Mouse (Mus musculus) hindbrain, postnatal 0 days (tissue): ENCODE measurements around the gene Agtpbp1. TPM values are rescaled to one million over a fixed set of nuclear protein-coding genes. Genes with fewer than 3 reads are reported as not detected.
A peak's percentile ranks its signal among the peaks of the same experiment; 100 is the strongest.

Experiments
- ATAC-seq: fragments of 200-750 bp; cut with Nextera tagmentation; 2 replicates; pipeline ENCODE4 v1.8.0; 2017; ENCODE audit warnings: mild to moderate bottlenecking, moderate TSS enrichment, moderate library complexity
- DNase-seq: peaks from one replicate; pipeline ENCODE4 v3.0.0-alpha.2; 2015; ENCODE audit warnings: low spot score
- H3K27ac ChIP-seq: fragments of 300-500 bp; sonication (generic); 2 replicates; pipeline ENCODE4 v1.5.1; 2014; ENCODE audit warnings: mild to moderate bottlenecking
- H3K27me3 ChIP-seq: fragments of 300-500 bp; sonication (generic); 2 replicates; pipeline ENCODE4 v1.6.1; 2014; ENCODE audit warnings: low read length, mixed read lengths; ENCODE audit not compliant: insufficient read depth
- H3K36me3 ChIP-seq: fragments of 300-500 bp; sonication (generic); 2 replicates; pipeline ENCODE4 v1.6.1; 2014; ENCODE audit warnings: low read length, mixed read lengths; ENCODE audit not compliant: insufficient read depth
- H3K4me1 ChIP-seq: fragments of 300-500 bp; sonication (generic); 2 replicates; pipeline ENCODE4 v1.6.1; 2014; ENCODE audit warnings: antibody characterized with exemption, low read length, mixed read lengths; ENCODE audit not compliant: insufficient read depth
- H3K4me2 ChIP-seq: fragments of 300-500 bp; sonication (generic); 2 replicates; pipeline ENCODE4 v1.6.1; 2014; ENCODE audit warnings: low read depth, mild to moderate bottlenecking, low read length, moderate library complexity, mixed read lengths
- H3K4me3 ChIP-seq: fragments of 300-500 bp; sonication (generic); 2 replicates; pipeline ENCODE4 v1.5.1; 2014; ENCODE audit warnings: low read length
- H3K9ac ChIP-seq: fragments of 300-500 bp; sonication (generic); replicated peaks from 2 replicates; pipeline ENCODE4 v1.6.1; 2014; ENCODE audit warnings: mild to moderate bottlenecking, low read length, moderate library complexity, mixed read lengths
- H3K9me3 ChIP-seq: fragments of 300-500 bp; sonication (generic); 2 replicates; pipeline ENCODE4 v1.6.1; 2016; ENCODE audit warnings: low read length, mixed read lengths
- CTCF ChIP-seq: IDR thresholded peaks from 2 replicates; pipeline ENCODE4 v1.5.1; 2016; ENCODE audit warnings: antibody characterized with exemption, control low read depth, low read depth
- WGBS: fragments of 180-500 bp; shearing (Covaris S2); extraction: QIAGEN DNeasy Blood & Tissue Kit; methylation state at CpG from one replicate; pipeline ENCODE4 v1.1.7; 2014; 5-methylcytosine and 5-hydroxymethylcytosine counted together
- polyA plus RNA-seq: library from polyadenylated mRNA; unstranded; fragments of >200 nt; fragmentation: Nextera tagmentation; extraction: Ambion mirVana; gene quantifications from 2 replicates; pipeline ENCODE4 v1.2.1, GENCODE M21; 2015
- total RNA-seq: library from RNA; depleted of rRNA; stranded (reverse); fragments of >200 nt; gene quantifications from 2 replicates; pipeline ENCODE4 v1.2.3, GENCODE M21; 2014; rRNA removed

Gene Agtpbp1
- total and polyA plus RNA-seq, 2 experiments from 2014 or later, result 65.6 to 128 TPM

DNA sequence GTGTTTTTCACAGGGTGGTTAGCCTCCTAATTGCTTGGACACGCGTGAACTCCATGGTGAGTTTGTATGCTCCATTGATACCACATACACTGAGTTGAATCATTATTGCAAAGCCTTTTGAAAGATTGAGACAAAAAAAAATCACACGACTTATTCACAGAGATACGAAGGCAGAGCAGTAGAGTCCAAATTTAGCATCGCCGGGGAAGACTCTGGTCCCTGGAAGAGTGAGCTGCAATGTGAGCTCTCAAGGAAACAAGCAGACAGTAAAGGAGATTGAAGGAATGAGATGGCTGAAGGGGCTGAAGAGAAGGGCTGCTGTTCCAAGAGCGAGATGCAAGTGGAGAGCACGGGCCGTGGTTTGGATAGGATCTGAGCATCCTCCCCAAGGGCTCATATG lies 171.1 kb downstream of the Agtpbp1 start:
- H3K27ac ChIP-seq, result no peak overlapping the region
- H3K36me3 ChIP-seq, result no peaks in the 10 kb centered on the region
- no peaks in the 10 kb centered on the region for H3K4me1 ChIP-seq
- no peak overlapping the region for H3K4me3 ChIP-seq
- H3K9ac ChIP-seq, result no peak overlapping the region
- DNase-seq (no peak), ATAC-seq (no peak)
- H3K4me2 ChIP-seq, result no peak overlapping the region
- 87% methylated on average over 9 of the region's 9 CpGs for WGBS
- TF ChIP-seq CTCF, result no peak
- H3K9me3 ChIP-seq, result no peaks in the 10 kb centered on the region
- H3K27me3 ChIP-seq, result no peaks in the 10 kb centered on the region

DNA sequence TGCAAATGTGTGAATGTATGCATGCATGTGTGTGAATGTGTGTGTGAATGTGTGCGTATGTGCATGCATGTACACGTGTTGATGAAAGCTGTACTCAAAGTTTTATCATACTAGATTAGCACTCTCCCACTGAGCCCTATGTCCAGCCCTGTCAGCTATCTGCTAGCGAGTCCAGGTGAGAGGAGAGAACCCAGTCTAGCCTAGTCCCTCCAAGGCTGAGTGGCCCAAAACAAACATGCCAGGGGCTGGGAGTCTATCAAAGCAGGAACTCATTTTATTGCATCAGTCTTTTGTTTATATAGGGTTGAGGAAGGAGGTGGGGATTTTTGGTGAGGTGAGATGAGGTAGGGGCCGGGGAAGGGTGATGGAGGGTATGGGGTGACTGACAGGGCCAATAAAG lies 172.4 kb downstream of the Agtpbp1 start:
- no peak for TF ChIP-seq CTCF
- Histone ChIP-seq H3K9ac (no peak overlapping the region), H3K27me3 (no peaks in the 10 kb centered on the region), H3K4me2 (no peak overlapping the region), H3K4me1 (no peaks in the 10 kb centered on the region), H3K36me3 (no peaks in the 10 kb centered on the region), H3K27ac (no peak overlapping the region), H3K9me3 (no peaks in the 10 kb centered on the region), H3K4me3 (no peak overlapping the region)
- ATAC-seq (no peak), DNase-seq (no peak)
- 92% methylated on average over 4 of the region's 4 CpGs for WGBS

DNA sequence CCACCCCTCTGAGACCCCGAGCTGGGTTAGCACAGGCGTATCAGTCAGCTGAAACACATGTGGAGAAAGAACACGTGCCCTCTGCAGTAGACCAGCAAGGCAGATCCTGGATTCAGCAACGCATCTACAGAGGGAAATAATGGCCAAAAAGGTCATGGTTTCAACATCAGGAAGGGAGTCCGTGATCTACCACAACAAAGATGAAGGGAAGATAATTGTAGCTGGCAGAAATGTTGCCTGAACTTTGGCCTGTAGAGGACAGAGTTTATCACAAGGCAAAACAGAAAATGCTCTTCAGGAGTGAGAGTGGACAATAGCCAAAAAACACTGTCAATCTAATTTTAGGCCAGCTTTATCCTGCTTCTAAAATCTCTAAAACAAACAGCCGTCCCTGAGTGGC lies 177.8 kb downstream of the Agtpbp1 start:
- 84% methylated on average over 6 of the region's 6 CpGs for WGBS
- ATAC-seq, result no peak
- TF ChIP-seq CTCF, result no peak
- no peaks in the 10 kb centered on the region for H3K9me3 ChIP-seq
- H3K36me3 ChIP-seq, result no peaks in the 10 kb centered on the region
- DNase-seq, result no peak
- no peaks in the 10 kb centered on the region for H3K27me3 ChIP-seq
- no peak overlapping the region for H3K4me2 ChIP-seq
- no peak overlapping the region for H3K4me3 ChIP-seq
- H3K27ac ChIP-seq, result no peak overlapping the region
- H3K4me1 ChIP-seq, result peaks cover 7% of the 10 kb centered on the region
- H3K9ac ChIP-seq, result no peak overlapping the region

DNA sequence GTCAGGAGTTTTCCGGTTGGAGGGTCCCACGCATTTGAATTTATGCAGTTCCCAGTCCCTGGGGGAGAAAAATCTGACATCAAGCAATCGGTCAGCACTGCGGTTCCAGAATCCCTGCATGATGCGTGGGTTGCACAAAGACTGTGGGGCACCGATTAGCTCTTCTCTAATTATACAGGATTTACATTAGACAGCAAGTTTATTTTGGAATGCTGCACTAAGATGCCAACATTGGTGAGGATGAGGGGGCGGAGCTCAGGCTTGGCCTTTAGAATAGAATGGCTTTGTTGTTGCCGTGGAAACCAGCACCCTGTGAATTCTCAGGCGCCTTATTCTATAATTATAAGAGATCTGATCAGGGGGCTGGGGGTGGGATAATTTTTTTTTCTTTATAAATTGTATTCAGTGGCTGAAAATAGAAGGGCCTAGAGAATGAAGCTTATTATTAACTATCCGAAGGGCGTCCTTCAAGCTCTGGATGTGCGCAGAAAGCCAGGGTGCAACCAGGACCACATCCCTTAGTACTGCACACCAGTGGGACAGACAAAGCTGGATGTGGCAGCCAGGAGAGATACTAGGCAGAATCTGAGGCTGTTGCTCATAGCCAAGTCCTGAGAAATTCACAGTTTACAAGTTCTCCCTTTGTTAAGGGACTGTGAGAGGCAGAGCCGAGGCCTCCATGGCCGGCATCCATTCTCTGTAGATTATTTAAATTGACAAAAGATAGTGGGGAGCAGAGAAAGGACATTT lies 182.8 kb downstream of the Agtpbp1 start:
- H3K4me2 ChIP-seq, result no peak overlapping the region
- ATAC-seq, result peak; percentile 88
- 20% methylated on average over 14 of the region's 14 CpGs for WGBS

DNA sequence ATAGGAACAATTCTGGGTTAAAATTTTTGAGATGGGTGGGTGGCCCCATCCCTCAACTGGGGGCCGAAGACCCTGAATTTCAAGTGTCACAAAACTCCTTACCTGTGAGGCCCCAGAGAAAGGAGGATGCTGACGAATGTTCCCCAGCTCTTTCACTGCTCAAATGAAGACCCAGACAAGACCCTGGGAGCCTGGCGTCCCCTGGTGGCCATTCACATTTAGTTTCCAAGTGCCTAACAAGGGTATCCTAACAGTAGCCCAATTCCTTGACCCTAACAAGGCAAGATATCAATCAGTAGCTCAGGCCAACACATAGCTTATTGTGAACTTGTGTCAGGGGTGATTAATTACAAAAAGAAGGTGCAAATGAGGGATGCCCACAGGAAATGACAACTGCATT lies 187.5 kb downstream of the Agtpbp1 start:
- Histone ChIP-seq H3K4me2 (no peak overlapping the region), H3K27ac (no peak overlapping the region), H3K36me3 (no peaks in the 10 kb centered on the region), H3K4me3 (no peak overlapping the region), H3K4me1 (peaks cover 7% of the 10 kb centered on the region), H3K27me3 (no peaks in the 10 kb centered on the region), H3K9ac (no peak overlapping the region), H3K9me3 (no peaks in the 10 kb centered on the region)
- DNase-seq (peak; percentile 60), ATAC-seq (no peak)
- peak; percentile 90 for TF ChIP-seq CTCF
- 34% methylated on average over 3 of the region's 3 CpGs for WGBS

More for the DNA sequence above, 182.8 kb downstream of the Agtpbp1 start:
- peak overlapping the region; percentile 51; the same call in 1 of the 2 replicates for H3K27ac ChIP-seq
- DNase-seq, result peak; percentile 81
- H3K4me3 ChIP-seq, result no peak overlapping the region
- H3K9me3 ChIP-seq, result no peaks in the 10 kb centered on the region
- no peaks in the 10 kb centered on the region for H3K36me3 ChIP-seq
- peaks cover 10% of the 10 kb centered on the region for H3K4me1 ChIP-seq
- H3K27me3 ChIP-seq, result no peaks in the 10 kb centered on the region
- H3K9ac ChIP-seq, result no peak overlapping the region
- TF ChIP-seq CTCF, result no peak

Other genes with a start within 250 kb of the Agtpbp1 start
- 98.5 and 99.9 TPM in 2 replicates for gene Naa35, start within 50 bp of the Agtpbp1 start, total RNA-seq
- 99.6 and 118 TPM in 2 replicates for gene Naa35, start within 50 bp of the Agtpbp1 start, polyA plus RNA-seq
- 16.8 and 17.9 TPM in 2 replicates for gene Golm1, start 90.6 kb upstream of the Agtpbp1 start, total RNA-seq
- 20.2 and 22.9 TPM in 2 replicates for gene Golm1, start 90.6 kb upstream of the Agtpbp1 start, polyA plus RNA-seq
- not detected in 2 replicates for gene 4921517D22Rik, start 108.9 kb upstream of the Agtpbp1 start, total RNA-seq
- not detected in 2 replicates for gene 4921517D22Rik, start 108.9 kb upstream of the Agtpbp1 start, polyA plus RNA-seq
- gene Spata31d1a, start 125.1 kb upstream of the Agtpbp1 start, total RNA-seq, result not detected in 2 replicates
- 0.09 and 0.16 TPM in 2 replicates for gene Spata31d1a, start 125.1 kb upstream of the Agtpbp1 start, polyA plus RNA-seq
- 0.21 TPM in 1 of 2 replicates, not detected in the other for gene Spata31d1b, start 127.1 kb upstream of the Agtpbp1 start, total RNA-seq
- not detected in 2 replicates for gene Spata31d1b, start 127.1 kb upstream of the Agtpbp1 start, polyA plus RNA-seq
- gene Spata31d1d, start 146.5 kb upstream of the Agtpbp1 start, total RNA-seq, result not detected in 2 replicates
- not detected in 2 replicates for gene Spata31d1d, start 146.5 kb upstream of the Agtpbp1 start, polyA plus RNA-seq
- 0.16 and 0.29 TPM in 2 replicates for gene 1700014D04Rik, start 161.5 kb upstream of the Agtpbp1 start, total RNA-seq
- gene 1700014D04Rik, start 161.5 kb upstream of the Agtpbp1 start, polyA plus RNA-seq, result 0.18 and 0.24 TPM in 2 replicates
- gene Isca1, start 184.6 kb upstream of the Agtpbp1 start, total RNA-seq, result 85.5 and 92.8 TPM in 2 replicates
- 167 TPM in 2 replicates for gene Isca1, start 184.6 kb upstream of the Agtpbp1 start, polyA plus RNA-seq
- gene Gm49354, start 197.0 kb upstream of the Agtpbp1 start, total RNA-seq, result not detected in 2 replicates
- gene Gm49354, start 197.0 kb upstream of the Agtpbp1 start, polyA plus RNA-seq, result not detected in 2 replicates
- 27.9 and 29.5 TPM in 2 replicates for gene Tut7, start 237.9 kb upstream of the Agtpbp1 start, total RNA-seq
- 35.5 and 36.8 TPM in 2 replicates for gene Tut7, start 237.9 kb upstream of the Agtpbp1 start, polyA plus RNA-seq